Mouse (Mus musculus) limb, embryonic 14.5 days (tissue): ENCODE data around the gene Chst11. TPM values are rescaled to one million over a fixed set of nuclear protein-coding genes. Genes with fewer than 3 reads are reported as not detected.

Source experiments
- ATAC-seq: fragments of 200-750 bp; cut with Nextera tagmentation; 2 replicates; pipeline ENCODE4 v1.8.0; 2017; ENCODE audit warnings: low read depth, moderate number of reproducible peaks, moderate TSS enrichment; ENCODE audit not compliant: low FRiP score
- DNase-seq: peaks from one replicate; pipeline ENCODE4 v3.0.0-alpha.2; 2015; ENCODE audit warnings: low spot score
- H3K27ac ChIP-seq: fragments of 300-500 bp; sonication (generic); replicated peaks from 2 replicates; pipeline ENCODE4 v1.5.1; 2014; ENCODE audit warnings: low read depth, mild to moderate bottlenecking, low read length, moderate library complexity, mixed read lengths
- H3K27me3 ChIP-seq: fragments of 300-500 bp; sonication (generic); 2 replicates; pipeline ENCODE4 v1.6.1; 2014; ENCODE audit warnings: low read length, mixed read lengths; ENCODE audit not compliant: control insufficient read depth, insufficient read depth
- H3K36me3 ChIP-seq: fragments of 300-500 bp; sonication (generic); 2 replicates; pipeline ENCODE4 v1.6.1; 2014; ENCODE audit warnings: mild to moderate bottlenecking, low read length, moderate library complexity, mixed read lengths; ENCODE audit not compliant: control insufficient read depth, insufficient read depth
- H3K4me1 ChIP-seq: fragments of 300-500 bp; sonication (generic); 2 replicates; pipeline ENCODE4 v1.6.1; 2014; ENCODE audit warnings: antibody characterized with exemption, low read length, mixed read lengths; ENCODE audit not compliant: control insufficient read depth, insufficient read depth
- H3K4me2 ChIP-seq: fragments of 300-500 bp; sonication (generic); replicated peaks from 2 replicates; pipeline ENCODE4 v1.6.1; 2014; ENCODE audit warnings: low read depth, mild to moderate bottlenecking, low read length, moderate library complexity; ENCODE audit not compliant: severe bottlenecking
- H3K4me3 ChIP-seq: fragments of 300-500 bp; sonication (generic); replicated peaks from 2 replicates; pipeline ENCODE4 v1.5.1; 2014; ENCODE audit warnings: low read length
- H3K9ac ChIP-seq: fragments of 300-500 bp; sonication (generic); 2 replicates; pipeline ENCODE4 v1.6.1; 2014; ENCODE audit warnings: mild to moderate bottlenecking, low read depth, low read length, moderate library complexity; ENCODE audit not compliant: severe bottlenecking
- H3K9me3 ChIP-seq: fragments of 300-500 bp; sonication (generic); 2 replicates; pipeline ENCODE4 v1.6.1; 2016; ENCODE audit warnings: low read length; ENCODE audit not compliant: control insufficient read depth
- POLR2A ChIP-seq: fragments of 200-500 bp; IDR thresholded peaks from 2 replicates; pipeline ENCODE4 v1.8.0; 2012; ENCODE audit warnings: inconsistent platforms, mild to moderate bottlenecking, moderate library complexity, borderline replicate concordance; ENCODE audit not compliant: insufficient read depth, insufficient read length; ENCODE audit errors: extremely low read depth
- WGBS: fragments of 180-500 bp; shearing (Covaris S2); extraction: QIAGEN DNeasy Blood & Tissue Kit; methylation state at CpG from one replicate; pipeline ENCODE4 v1.1.7; 2014; 5-methylcytosine and 5-hydroxymethylcytosine counted together
- polyA plus RNA-seq, 2 experiments: library from polyadenylated mRNA; depleted of rRNA in 1 of 2; stranded (reverse) in 1 of 2; unstranded in 1 of 2; fragments of >200 nt; fragmentation: Nextera tagmentation in 1 of 2; extraction: Ambion mirVana in 1 of 2; gene quantifications; 2 replicates each; pipeline versions ENCODE4 v1.2.1 to v1.2.3; 2012 to 2014

Gene Chst11
- polyA plus RNA-seq, 2 experiments, result 5.2 to 27.6 TPM

DNA sequence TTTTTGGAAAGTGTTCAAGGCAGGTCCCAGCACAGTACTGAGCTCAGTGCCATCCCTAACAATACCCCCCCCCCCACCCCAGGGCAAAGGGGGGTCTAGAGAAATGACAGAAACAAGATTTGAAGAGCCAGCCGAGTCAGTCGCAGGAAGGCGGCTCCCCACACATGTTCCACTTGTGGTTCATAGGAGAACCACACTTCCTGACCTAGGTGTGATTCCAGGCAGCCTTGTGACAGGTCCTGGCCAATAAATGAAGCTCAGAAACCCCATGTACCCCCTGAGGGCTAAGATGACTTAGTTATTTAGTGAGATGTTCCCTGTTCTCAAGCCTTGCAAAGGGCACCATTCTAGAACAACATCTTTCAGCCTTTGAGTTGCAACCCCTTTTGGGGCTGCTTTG, 3.0 kb upstream of the Chst11 start:
- ATAC-seq (no peak), DNase-seq (no peak)
- Histone ChIP-seq H3K4me2 (no peak overlapping the region), H3K27me3 (0 out of 2 replicates have a peak, but pooled peaks cover 4% of the 10 kb centered on the region), H3K4me3 (no peak overlapping the region), H3K4me1 (0 out of 2 replicates have a peak, but pooled peaks cover 8% of the 10 kb centered on the region), H3K9ac (no peak overlapping the region), H3K27ac (no peak overlapping the region), H3K9me3 (no peaks in the 10 kb centered on the region), H3K36me3 (no peaks in the 10 kb centered on the region)
- no peak for TF ChIP-seq POLR2A
- 68% methylated on average over 3 of the region's 3 CpGs for WGBS

DNA sequence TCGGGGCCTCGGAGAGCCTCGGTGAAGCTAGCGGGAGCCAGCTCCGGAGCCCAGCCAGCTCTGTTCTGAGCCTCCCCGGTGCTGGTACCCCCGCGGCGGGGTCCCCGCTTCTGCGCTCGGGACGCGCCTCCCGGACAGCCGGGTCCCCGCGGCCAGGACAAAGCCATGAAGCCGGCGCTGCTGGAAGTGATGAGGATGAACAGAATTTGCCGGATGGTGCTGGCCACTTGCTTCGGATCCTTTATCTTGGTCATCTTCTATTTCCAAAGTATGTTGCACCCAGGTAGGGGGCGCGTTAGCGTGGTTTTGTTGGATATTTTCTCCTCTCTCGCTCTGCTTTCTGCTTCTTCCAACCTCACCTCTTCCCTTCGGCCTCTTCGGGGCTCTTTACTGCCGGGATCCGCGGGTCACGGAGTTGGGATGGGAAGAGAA, 418 bp downstream of the Chst11 start:
- H3K4me3 ChIP-seq, result peak overlapping the region; percentile 77
- peak overlapping the region; percentile 86 for H3K27ac ChIP-seq
- H3K36me3 ChIP-seq, result no peaks in the 10 kb centered on the region
- H3K27me3 ChIP-seq, result 0 out of 2 replicates have a peak, but pooled peaks cover 4% of the 10 kb centered on the region
- ATAC-seq (peak; percentile 12; the same call in 1 of the 2 replicates), DNase-seq (peak; percentile 63)
- H3K4me2 ChIP-seq, result peak overlapping the region; percentile 62
- 0 out of 2 replicates have a peak, but pooled peaks cover 16% of the 10 kb centered on the region for H3K4me1 ChIP-seq
- no peak for TF ChIP-seq POLR2A
- H3K9ac ChIP-seq, result peak overlapping the region; percentile 78
- no peaks in the 10 kb centered on the region for H3K9me3 ChIP-seq
- under 1% methylated on average over 32 of the region's 32 CpGs for WGBS

DNA sequence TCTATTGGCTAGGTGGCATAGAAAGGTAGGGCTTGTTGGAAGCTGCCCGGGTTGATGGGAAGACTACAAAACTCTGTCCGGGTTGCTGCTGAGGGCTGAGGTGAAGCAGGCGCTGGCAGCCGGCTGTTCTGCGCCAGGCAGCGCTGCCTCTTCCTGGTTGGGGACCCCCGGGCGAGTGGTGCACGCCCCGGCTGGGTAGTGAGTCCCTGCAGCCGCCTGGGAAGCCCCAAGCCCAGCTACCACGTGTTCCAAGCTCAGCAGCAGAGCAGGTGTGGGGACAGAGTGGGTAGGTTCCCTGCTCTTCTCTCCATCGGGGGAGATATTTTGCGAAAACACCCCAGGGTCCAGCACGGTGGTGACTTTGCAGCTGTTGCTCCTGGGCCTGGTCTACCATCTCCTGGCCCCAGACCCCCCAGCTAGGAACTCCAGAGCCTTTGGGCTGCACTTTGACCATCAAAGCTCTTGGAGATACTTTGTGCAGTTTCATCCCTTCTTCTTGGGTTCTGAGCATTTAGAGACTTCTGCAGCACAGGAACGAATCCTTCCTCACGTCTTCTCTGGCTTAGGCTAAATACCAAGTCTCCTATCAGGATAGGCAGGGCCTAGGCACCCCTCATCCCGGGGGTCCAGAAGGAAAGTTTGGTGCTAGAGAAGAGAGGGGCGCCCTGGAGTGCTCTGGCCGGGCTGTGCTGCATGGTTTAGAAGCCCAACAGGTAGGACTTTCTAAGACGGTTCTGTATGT, 1.1 kb downstream of the Chst11 start:
- Histone ChIP-seq H3K27me3 (0 out of 2 replicates have a peak, but pooled peaks cover 4% of the 10 kb centered on the region), H3K36me3 (no peaks in the 10 kb centered on the region), H3K4me1 (0 out of 2 replicates have a peak, but pooled peaks cover 16% of the 10 kb centered on the region), H3K9me3 (no peaks in the 10 kb centered on the region), H3K27ac (peak overlapping the region; percentile 86), H3K4me3 (peak overlapping the region; percentile 77), H3K4me2 (peak overlapping the region; percentile 62), H3K9ac (peak overlapping the region; percentile 78)
- no peak for TF ChIP-seq POLR2A
- WGBS, result 4% methylated on average over 21 of the region's 21 CpGs
- ATAC-seq (no peak), DNase-seq (no peak)

DNA sequence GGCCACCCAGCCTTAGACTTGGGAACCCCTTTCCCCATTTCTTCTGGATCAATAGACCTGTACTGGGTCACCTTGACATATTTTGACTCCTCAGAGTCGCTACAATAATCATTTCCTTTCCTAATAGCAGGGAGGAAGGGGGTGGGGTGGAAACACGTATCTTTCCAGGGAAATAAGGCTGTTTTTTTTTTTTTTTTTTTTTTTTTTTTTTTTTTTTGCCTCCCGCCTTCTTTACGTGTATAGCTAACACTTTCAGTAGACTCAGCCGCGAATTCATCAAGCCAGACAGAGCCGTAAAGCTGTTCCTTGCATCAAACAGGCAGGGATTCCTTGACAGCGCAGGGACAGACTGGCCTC, 1.7 kb downstream of the Chst11 start:
- Histone ChIP-seq H3K4me1 (0 out of 2 replicates have a peak, but pooled peaks cover 16% of the 10 kb centered on the region), H3K4me3 (peak overlapping the region; percentile 77), H3K27me3 (0 out of 2 replicates have a peak, but pooled peaks cover 4% of the 10 kb centered on the region), H3K27ac (no peak overlapping the region), H3K9ac (peak overlapping the region; percentile 78), H3K9me3 (no peaks in the 10 kb centered on the region), H3K36me3 (no peaks in the 10 kb centered on the region), H3K4me2 (peak overlapping the region; percentile 62)
- ATAC-seq, result no peak
- no peak for DNase-seq
- WGBS, result 12% methylated on average over 8 of the region's 8 CpGs
- TF ChIP-seq POLR2A, result no peak

DNA sequence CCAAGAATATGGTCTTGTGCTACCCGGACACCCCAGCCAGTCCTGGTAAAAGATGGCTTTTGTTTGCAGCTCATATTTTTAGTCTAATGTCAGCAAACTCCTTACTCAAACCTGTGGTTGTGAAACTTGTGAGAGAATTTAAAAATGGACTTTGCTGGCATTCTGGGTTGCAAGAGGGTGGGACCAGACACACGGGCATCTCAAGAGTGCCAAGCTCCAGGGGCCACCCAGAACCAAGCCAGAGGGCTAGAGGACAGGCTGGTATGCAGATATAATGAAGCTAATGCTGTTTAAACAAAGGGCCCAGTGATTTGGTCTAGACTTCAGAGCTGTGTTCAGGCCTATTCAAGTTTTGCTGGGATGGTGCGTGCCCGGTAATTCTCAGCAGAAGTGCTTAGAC, 2.1 kb downstream of the Chst11 start:
- Histone ChIP-seq H3K4me3 (peak overlapping the region; percentile 77), H3K9ac (peak overlapping the region; percentile 38; the same call in 1 of the 2 replicates), H3K36me3 (no peaks in the 10 kb centered on the region), H3K9me3 (no peaks in the 10 kb centered on the region), H3K27me3 (0 out of 2 replicates have a peak, but pooled peaks cover 4% of the 10 kb centered on the region), H3K4me1 (0 out of 2 replicates have a peak, but pooled peaks cover 16% of the 10 kb centered on the region), H3K4me2 (peak overlapping the region; percentile 62), H3K27ac (no peak overlapping the region)
- DNase-seq (no peak), ATAC-seq (no peak)
- 49% methylated on average over 4 of the region's 4 CpGs for WGBS
- TF ChIP-seq POLR2A, result no peak
